Mouse (Mus musculus) hematopoietic stem cell, adult 5-6 weeks (primary cell): Measurements from ENCODE around the gene Zfp599. TPM values are rescaled to one million over a fixed set of nuclear protein-coding genes. Genes with fewer than 3 reads are reported as not detected.
A peak's percentile ranks its signal among the peaks of the same experiment; 100 is the strongest.
"Not testable (repeated sequence)": the region's sequence is repeated elsewhere in the genome, so short reads cannot be mapped to it uniquely, and the experiment has no call there.

ENCODE experiments used
- ATAC-seq, 2 experiments: fragments of 125-278 bp in 1 of 2; replicated peaks in 1 of 2; 2 replicates each; pipeline ENCODE4 v1.8.0; 2016 to 2017; ENCODE audit warnings: inconsistent platforms in 2 of 2, mild to moderate bottlenecking in 2 of 2, moderate number of reproducible peaks in 2 of 2, low read depth in 1 of 2, moderate TSS enrichment in 1 of 2; ENCODE audit not compliant: low FRiP score in 2 of 2, poor library complexity in 2 of 2, severe bottlenecking in 2 of 2, insufficient read depth in 1 of 2, low TSS enrichment in 1 of 2
- total RNA-seq: library from RNA; stranded (forward); fragments of 172-1452, 232-1000 nt; gene quantifications from 2 replicates; pipeline ENCODE4 v1.2.3, GENCODE M21; 2017

The Zfp599 gene
- 11.5 and 14.2 TPM in 2 replicates for total RNA-seq

DNA sequence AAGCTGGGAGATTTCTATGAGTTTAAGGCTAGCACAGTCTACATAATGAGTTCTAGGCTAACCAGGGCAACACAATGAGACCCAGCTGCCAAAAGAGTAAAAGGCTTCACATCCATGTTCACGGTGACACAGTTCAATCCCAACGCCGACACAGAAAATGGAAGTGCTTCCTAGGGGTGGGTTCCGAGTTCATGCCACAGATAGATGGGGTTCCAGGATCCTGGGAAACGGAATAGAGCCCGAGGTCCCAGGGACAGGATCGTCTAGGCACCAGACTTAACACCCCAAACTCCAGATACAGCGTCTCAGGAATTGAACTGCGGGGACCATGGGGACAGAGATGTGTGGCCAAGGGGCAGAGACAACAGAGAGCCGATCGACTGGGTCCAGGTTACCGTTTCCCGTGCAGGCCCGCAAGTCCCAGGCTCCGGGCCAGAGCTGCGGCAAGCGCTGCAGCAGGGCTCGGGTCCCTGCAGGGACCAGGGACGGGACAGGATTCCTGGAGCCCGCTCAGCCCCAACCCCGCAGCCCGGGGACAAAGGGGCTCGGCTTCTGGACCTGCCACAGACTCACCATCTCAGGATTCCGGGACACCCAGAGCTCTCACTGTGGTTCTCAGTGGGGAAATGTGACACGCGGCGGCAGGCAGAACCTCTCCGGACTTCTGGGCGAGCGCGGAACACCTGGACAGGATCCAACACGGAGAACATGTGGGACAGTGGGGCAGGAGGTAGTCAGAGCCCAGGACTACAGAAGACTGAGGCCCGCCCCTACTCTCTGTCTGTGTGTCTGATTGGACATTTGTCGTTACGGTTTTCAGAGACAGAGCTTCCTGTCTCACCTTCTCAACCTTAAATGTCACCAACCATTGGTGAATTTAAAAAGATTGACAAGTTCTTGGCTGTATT is at the start of gene Zfp599:
Gene Zfp599, minus strand, starts transcription at position 712 of the 908 bp plus-strand sequence.
- peak; percentile 84 to 95 for ATAC-seq

DNA sequence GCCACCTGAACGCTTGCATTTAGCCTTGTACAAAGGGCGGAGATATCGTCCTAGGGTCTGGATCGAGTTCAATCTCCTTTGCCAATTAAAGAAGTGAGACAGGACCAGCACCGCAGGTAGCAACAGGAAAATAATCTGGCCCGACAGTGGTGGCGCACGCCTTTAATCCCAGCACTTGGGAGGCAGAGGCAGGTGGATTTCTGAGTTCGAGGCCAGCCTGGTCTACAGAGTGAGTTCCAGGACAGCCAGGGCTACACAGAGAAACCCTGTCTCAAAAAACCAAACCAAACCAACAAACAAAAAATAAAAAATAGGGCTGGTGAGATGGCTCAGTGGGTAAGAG is 48.2 kb upstream of the Zfp599 start:
- ATAC-seq, result not testable (repeated sequence)

DNA sequence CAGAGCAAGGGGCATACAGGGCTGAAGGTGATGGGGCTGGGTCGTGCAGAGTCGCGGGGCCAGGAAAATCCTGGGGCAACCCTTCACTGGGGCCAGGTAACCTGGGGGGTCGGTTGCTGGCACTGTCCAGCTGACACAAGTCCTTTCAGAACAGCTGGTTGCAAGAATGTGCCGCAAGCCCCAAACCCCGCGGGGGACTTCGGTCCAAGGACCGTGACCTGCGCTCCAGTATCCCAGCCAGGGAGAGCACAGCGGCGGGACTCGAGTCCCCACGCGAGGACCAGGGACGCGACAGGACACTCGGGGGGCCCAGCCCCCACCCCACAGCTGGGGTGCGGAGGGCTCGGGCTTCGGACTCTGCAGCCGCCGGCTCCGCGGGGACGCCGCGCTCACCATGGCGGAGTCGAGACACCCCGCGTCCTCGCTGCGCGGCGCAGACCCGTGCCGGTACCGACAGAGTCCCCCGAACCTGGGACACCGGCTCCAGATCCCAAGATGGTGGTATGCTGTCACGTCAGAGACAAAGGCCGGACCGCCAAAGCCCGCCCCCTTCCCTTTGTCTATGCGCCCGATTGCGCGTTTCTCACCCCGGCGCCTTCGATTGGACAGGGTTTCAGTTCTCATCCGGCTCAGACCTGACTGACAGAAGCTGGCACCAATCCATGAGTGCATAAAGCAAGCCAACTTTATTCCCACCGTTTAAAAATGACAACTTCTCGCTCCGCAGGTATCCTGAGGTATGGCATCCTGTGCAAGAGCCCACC is 47.6 kb upstream of the Zfp599 start, which contains the start of gene Zfp810:
Gene Zfp810, minus strand, starts transcription at position 493 of the 764 bp plus-strand sequence.
- peak; percentile 98 to 99 for ATAC-seq

DNA sequence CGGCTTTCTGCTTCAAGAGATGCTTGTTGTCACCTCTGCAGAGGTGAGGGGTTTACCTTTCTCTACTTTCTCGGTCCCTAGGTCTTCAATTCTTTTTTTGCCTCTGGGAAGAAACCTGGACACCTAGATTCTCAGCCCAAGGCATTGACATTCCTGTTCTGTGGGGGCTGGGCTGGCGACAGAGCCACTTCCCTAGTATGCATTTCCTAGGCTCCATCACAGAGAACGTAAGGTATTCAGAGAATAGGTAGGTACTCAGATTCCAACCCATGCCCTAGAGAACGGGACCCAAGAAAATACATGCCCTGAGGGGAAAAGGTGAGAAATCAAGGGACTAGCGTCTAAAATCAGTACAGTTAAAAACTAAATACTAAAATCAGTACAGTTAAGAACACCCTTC is 47.0 kb upstream of the Zfp599 start:
- no peak for ATAC-seq

DNA sequence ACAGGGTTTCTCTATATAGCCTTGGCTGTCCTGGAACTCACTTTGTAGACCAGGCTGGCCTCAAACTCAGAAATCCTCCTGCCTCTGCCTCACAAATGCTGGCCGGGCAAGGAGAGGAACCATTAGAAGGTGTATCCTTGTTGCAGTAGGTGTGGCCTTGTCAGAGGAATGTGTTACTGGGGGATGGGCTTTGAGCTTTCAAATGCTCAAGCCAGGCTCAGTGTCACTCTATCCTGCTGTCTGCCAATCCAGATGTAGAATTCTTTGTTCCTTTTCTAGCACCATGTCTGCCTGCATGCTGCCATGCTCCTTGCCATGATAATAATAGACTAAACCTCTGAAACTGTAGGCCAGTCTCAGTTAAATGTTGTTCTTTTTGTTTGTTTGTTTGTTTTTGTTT is 42.5 kb upstream of the Zfp599 start:
- ATAC-seq, result no peak

DNA sequence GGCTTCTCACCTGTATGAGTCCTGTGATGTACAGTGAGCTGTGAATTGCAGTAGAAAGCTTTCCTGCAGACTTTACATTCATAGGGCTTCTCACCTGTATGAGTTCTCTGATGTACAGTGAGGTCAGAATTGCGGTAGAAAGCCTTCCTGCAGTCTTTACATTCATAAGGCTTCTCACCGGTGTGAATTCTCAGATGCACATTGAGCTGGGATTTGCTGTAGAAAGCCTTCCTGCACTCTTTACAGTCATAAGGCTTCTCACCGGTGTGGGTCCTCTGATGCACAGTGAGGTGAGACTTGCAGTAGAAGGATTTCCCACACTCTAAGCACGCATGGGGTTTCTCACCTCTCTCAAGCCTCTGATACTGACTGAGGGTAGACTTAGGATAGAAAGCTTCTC is 19.0 kb upstream of the Zfp599 start:
- no peak for ATAC-seq

DNA sequence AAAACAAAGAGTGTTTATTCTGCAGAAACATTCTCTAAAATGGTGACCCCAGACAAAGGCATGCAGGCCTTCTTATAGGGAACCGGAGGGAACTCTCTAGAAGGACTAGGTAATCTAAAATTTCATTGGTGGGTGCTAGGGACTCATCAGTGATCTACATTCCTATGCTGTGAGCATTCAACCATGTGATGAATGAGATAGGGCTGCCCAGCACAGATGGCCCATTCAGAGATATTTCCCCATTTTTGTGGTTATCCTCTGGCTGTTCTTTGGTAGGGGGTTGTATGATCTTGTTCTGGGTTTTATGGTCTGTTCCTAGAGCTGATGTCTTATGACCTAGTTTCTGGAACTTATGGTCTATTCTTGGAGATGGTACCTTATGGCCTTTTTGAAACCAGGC is 9.2 kb upstream of the Zfp599 start:
- ATAC-seq, result no peak

DNA sequence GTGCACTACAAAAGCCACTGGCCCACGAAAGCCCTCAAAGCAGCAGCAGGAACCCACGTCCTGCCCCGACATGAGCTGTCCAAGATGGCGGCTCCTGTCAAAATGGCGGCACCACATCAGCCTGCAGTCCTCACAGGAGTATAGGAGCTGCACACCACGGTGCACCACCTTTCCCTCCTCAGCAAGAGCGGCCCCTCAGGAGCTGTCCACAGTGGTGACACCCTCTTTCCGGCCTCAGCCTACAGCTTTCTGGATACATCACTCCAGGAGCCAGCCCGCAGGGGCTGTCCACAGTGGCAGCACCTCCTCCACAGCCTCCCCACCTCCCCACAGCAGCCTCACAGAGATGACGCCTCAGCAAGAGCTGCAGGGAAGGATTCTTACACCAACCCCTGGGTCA is 2.9 kb upstream of the Zfp599 start:
- no peak for ATAC-seq

DNA sequence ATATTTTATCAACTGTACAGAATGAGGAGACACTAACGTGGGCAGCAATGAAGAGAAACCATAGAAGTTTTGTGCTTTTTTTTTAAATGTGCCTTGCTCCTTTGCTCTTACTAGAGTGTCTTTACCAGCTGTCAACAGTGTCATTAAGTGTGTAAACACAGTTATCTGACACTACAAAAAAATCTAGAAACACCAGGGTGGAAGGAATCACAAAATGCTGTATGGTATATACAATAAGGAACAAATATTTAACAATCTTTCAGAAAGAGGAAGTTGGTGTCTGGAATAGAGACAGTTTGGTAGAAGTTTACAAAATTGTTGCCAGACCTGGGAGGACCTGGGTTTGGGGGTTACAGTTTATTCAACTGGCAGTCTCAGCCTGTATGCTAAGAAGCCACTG is 1.9 kb upstream of the Zfp599 start:
- ATAC-seq, result 0 out of 4 replicates have a peak, but pooled peaks have one; percentile 24 to 27

DNA sequence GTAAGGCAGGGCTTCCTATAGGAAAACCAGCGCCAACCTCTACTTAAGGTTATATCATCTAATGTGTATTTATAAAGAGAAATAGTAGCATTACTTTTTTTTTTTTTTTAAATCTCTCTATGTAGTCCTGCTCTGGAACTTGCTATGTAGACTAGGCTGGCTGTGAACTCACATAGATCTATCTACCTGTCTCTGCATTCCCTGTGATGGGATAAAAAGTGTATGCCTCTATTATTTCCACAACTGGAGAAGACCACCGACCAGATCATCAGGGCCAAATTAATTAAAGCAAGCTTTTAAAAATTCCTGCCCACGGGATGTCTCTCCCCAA is 362 bp upstream of the Zfp599 start:
- ATAC-seq, result no peak

DNA sequence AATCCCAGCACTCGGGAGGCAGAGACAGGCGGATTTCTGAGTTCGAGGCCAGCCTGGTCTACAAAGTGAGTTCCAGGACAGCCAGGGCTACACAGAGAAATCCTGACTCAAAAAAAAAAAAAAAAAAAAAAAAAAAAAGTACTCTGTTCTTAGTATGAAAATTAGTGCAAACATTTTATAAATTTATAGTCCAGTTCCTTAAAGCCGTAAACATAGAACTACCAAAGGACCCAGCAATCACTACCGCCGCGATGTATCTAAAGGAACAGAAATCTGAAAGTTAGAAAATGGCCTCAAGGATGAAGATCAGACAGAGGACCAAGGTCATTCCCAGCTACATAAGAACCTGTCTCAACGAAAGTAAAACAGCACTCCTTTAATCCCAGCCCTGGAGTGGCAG is 911 bp downstream of the Zfp599 start:
- no peak for ATAC-seq

DNA sequence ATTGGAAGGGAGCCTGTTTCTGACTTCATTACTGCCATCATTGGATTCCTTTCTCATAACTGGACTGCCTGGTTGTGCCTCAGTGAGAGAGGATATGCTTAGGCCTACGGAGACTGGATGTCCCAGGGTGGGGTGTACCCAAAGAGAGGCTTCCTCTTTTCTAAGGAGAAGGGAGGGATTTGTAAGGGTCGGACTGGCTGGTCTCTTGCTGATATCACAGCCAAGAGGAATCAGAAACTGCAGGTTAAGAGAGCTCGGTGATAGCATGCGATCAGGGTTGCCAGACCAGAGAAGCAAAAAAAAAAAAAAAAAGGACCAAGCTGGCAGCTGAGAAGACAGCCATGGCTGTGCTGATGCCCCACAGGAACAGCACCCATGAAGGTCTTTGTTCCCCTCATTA is 3.1 kb downstream of the Zfp599 start:
- ATAC-seq, result no peak

DNA sequence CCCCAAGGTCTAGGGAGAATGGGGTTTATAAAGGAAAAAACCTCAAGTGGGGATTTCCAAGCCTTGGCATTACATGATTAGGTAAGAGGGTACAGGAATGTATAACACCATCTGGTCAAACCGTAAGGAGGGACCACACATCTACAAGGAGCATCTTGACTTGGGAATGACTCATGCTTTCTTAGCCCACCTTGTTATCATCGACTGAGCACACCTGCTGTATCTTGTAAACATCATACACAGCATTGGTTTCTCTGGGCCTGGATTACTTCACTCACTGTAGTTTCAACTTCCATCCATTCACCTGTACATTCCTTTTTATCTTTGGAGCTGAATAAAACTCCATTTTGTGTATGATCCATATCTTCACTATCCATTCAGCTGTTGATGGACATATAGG is 15.5 kb downstream of the Zfp599 start:
- no peak for ATAC-seq

DNA sequence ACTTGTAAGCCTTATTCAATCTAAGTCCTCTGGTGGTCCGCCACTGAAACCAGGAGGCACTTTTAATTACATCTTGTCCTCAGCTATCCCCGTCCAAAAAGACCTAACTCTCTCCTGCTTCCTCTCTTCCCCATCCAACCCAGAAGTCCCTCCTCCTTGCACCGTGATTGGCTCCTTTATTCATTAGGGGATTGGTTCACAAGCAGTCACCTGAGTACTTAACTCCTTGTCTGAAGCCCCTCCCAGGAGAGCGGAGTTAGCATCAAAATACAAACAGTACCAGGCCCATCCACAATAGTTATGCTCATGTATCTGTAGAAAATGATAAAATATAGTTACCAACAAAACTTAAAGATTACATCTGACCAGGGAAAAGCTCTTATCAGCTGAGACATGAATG is 19.7 kb downstream of the Zfp599 start:
- no peak for ATAC-seq

DNA sequence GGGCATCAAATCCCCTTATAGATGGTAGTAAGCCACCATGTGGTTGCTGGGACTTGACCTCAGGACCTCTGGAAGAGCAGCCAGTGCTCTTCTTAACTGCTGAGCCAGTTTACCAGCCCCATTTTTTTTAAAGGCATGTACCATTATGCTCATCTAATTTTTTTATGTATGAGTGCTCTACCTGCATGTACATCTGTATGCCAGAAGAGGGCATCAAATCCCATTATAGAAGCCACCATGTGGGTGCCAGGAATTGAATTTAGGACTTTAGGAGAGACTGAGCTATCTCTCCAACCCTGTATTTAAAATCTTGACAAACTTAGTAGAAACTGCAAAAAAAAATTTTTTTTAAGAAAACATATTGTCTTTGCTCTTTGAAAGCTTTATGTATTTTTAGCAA is 29.1 kb downstream of the Zfp599 start:
- ATAC-seq, result no peak

DNA sequence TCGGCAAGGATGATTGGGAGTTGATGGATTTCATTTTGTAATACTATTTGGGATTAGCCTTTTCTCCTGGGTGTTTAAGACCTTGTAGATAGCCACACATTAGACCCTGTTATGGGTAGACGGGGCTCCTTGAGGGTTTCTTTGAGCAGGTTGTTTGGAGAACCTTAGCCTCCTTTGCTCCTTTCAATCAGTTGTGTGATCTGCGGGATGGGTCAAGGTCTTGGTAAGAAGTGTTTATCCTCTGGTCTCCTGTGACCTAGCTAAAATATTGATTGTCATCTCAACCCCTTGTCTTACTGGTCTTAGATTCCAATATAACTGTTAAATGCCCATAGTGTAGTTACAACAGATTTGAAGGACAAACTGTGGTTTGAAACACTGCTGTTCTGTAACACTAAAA is 29.6 kb downstream of the Zfp599 start:
- ATAC-seq, result no peak

DNA sequence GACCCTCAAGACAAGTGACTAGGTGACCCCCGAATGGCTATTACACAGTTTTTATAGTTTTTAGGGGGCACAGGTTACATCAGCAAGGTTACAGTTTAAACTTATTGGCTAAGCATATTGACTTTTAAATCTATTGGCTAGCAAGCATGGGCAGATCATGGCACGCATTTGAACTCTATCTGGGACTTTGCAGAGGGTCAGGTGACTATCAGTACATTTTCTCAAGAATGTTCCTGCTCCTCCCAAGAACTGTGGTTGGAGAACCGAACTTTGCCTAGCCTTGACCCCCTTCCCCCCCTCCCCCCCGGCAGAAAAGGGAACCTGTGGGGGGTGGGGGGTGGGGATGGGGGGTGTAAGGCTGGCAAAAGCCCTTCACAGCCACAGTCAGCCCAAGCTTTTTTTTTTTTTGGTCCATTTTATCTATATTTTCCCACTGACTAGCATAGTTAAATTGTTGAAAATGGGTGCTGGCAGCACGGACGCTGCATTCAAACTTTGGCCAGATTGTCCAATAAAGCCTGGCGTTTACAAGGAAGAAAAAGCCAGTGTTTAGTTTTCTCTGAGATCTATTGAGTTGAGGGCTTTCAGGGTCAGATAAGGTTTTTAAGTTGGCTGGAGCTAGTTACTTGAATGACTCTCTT is 30.2 kb downstream of the Zfp599 start:
- no peak for ATAC-seq

DNA sequence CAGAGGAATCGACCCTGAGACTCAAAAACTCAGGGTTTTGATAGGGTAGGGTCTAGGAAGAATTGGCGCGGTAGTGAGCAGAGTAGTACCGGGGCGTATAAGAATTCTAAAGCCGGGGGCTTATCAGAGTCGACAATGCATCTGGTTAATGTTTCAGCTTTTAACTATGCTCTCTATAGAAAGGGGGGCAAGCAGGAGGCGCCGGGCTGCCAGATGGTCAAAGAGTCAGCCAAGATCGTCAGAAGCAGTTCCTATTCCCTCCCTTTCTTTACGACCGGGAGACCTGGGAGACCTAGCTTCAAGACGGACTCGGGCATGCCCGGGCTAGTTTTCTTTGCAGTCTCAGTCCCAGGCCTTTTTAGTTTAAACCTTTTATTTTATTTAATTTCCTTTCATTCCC is 32.8 kb downstream of the Zfp599 start:
- no peak for ATAC-seq
